Mouse (Mus musculus) thymus, adult 2 months (tissue): ENCODE results near the gene Tmem35b. TPM values are rescaled to one million over a fixed set of nuclear protein-coding genes. Genes with fewer than 3 reads are reported as not detected.

ENCODE experiments used
- DNase-seq: peaks from one replicate; pipeline ENCODE4 v3.0.0; 2021
- H3K27ac ChIP-seq: fragments of 200-500 bp; 2 replicates; pipeline ENCODE4 v1.5.1; 2012; ENCODE audit warnings: low read length, control low read depth; ENCODE audit not compliant: control insufficient read depth, insufficient read depth
- H3K27me3 ChIP-seq: fragments of 200-500 bp; 2 replicates; pipeline ENCODE4 v1.6.1; 2012; ENCODE audit warnings: mild to moderate bottlenecking, low read length, moderate library complexity, mixed read lengths; ENCODE audit not compliant: control insufficient read depth, insufficient read depth
- H3K36me3 ChIP-seq: fragments of 200-500 bp; 2 replicates; pipeline ENCODE4 v1.6.1; 2012; ENCODE audit warnings: mild to moderate bottlenecking, low read length, moderate library complexity; ENCODE audit not compliant: control insufficient read depth, insufficient read depth
- H3K4me1 ChIP-seq: fragments of 200-500 bp; replicated peaks from 2 replicates; pipeline ENCODE4 v1.6.1; 2012; ENCODE audit warnings: low read length; ENCODE audit not compliant: control insufficient read depth, insufficient read depth
- H3K4me3 ChIP-seq: fragments of 200-500 bp; 2 replicates; pipeline ENCODE4 v1.5.1; 2012; ENCODE audit warnings: mild to moderate bottlenecking, low read length, control low read depth, moderate library complexity; ENCODE audit not compliant: control insufficient read depth, insufficient read depth
- CTCF ChIP-seq: fragments of 200-500 bp; IDR thresholded peaks from 2 replicates; pipeline ENCODE4 v1.5.1; 2012; ENCODE audit warnings: mild to moderate bottlenecking, control low read depth, low read length, moderate library complexity, borderline replicate concordance; ENCODE audit not compliant: control insufficient read depth, poor library complexity, insufficient read depth; ENCODE audit errors: extremely low read depth
- POLR2A ChIP-seq: fragments of 200-500 bp; IDR thresholded peaks from 2 replicates; pipeline ENCODE4 v1.6.1; 2012; ENCODE audit warnings: mild to moderate bottlenecking, low read length, control low read depth, moderate library complexity; ENCODE audit not compliant: control insufficient read depth, poor library complexity, insufficient read depth; ENCODE audit errors: extremely low read depth
- WGBS: fragments of 180-500 bp; shearing (Covaris S2); methylation state at CpG from one replicate; pipeline ENCODE4 v1.1.7; 2018; 5-methylcytosine and 5-hydroxymethylcytosine counted together
- polyA plus RNA-seq: library from polyadenylated mRNA; depleted of rRNA; stranded (reverse); fragments of >200 nt; gene quantifications from 2 replicates; pipeline ENCODE4 v1.2.3, GENCODE M21; 2012

Gene Tmem35b
- polyA plus RNA-seq, 1 experiment, result 11.9 TPM

DNA sequence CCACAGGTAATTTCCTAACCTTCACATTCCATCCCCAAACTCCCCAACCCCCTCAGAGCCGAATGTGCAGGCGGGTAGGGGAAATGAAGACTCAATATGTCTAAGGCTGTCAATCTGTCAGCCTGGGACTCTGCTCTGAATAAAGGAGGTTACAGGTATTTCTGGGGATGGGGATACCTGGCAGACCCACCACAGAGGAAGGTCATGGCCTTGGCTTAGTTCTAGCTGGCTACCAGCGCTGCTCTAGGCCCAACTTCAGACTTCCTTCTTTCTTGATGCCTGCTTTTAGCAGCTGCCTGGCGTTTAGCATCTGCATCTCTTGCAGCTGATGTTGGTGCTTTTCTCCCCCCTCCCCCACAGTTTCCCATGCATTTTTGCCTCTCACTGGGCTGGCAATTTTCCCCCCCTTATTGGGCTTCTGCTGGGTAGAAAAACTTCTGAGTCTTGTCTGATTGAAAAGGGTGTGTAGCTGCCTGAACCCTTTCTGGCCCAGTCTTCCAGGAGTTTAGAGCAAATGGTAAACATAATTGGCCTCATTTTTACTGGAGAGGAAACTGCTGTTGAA, 47.9 kb downstream of the Tmem35b start:
- TF ChIP-seq CTCF, result no peak
- no peak for TF ChIP-seq POLR2A
- peaks cover 18% of the 10 kb centered on the region; the same call in 1 of the 2 replicates for H3K27me3 ChIP-seq
- H3K4me3 ChIP-seq, result no peak overlapping the region
- H3K36me3 ChIP-seq, result no peaks in the 10 kb centered on the region
- WGBS, result 62% methylated on average over 4 of the region's 4 CpGs
- peaks cover 10% of the 10 kb centered on the region for H3K4me1 ChIP-seq
- no peak for DNase-seq
- no peak overlapping the region for H3K27ac ChIP-seq

- DNase-seq, result no peak
- Histone ChIP-seq H3K36me3 (no peaks in the 10 kb centered on the region), H3K27ac (no peak overlapping the region), H3K4me3 (no peak overlapping the region), H3K4me1 (peaks cover 10% of the 10 kb centered on the region), H3K27me3 (peaks cover 18% of the 10 kb centered on the region; the same call in 1 of the 2 replicates)
- 39% methylated on average over 7 of the region's 7 CpGs for WGBS
- TF ChIP-seq POLR2A (no peak), CTCF (no peak)
These were observed 48.6 kb downstream of the Tmem35b start for GRCm38 (mm10) chr4:127172119-127172518.

DNA sequence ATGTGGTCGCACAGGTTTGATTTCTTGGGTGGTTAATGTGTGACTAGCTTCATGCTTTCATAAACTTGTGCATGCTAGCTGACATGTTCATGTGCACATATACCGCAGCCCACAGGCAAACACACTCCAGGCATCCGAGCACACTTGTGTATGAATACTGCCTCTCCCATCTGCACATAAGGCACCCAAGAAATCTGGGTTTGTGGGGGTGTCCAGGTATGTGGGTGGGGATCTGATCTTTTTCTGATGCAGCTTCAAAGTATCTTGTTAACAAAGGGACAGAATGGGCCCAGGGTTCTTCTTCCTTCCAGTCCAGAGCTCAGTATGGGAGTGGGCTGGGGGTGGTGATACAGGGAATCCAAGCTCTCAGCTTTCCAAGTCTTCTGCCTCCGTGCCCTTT, 49.1 kb downstream of the Tmem35b start:
- H3K27me3 ChIP-seq, result peaks cover 18% of the 10 kb centered on the region; the same call in 1 of the 2 replicates
- no peak for DNase-seq
- H3K4me3 ChIP-seq, result no peak overlapping the region
- TF ChIP-seq CTCF (no peak), POLR2A (no peak)
- H3K36me3 ChIP-seq, result no peaks in the 10 kb centered on the region
- H3K4me1 ChIP-seq, result peaks cover 10% of the 10 kb centered on the region
- WGBS, result 75% methylated on average over 4 of the region's 4 CpGs
- no peak overlapping the region for H3K27ac ChIP-seq

GRCm38 (mm10) chr4:127173461-127173860, 50.0 kb downstream of the Tmem35b start:
- DNase-seq, result peak; percentile 24
- Histone ChIP-seq H3K4me1 (peaks cover 9% of the 10 kb centered on the region), H3K36me3 (no peaks in the 10 kb centered on the region), H3K4me3 (no peak overlapping the region), H3K27ac (no peak overlapping the region), H3K27me3 (peaks cover 16% of the 10 kb centered on the region; the same call in 1 of the 2 replicates)
- 4% methylated on average over 8 of the region's 8 CpGs for whole genome bisulfite sequencing
- TF ChIP-seq CTCF (no peak), POLR2A (no peak)

DNA sequence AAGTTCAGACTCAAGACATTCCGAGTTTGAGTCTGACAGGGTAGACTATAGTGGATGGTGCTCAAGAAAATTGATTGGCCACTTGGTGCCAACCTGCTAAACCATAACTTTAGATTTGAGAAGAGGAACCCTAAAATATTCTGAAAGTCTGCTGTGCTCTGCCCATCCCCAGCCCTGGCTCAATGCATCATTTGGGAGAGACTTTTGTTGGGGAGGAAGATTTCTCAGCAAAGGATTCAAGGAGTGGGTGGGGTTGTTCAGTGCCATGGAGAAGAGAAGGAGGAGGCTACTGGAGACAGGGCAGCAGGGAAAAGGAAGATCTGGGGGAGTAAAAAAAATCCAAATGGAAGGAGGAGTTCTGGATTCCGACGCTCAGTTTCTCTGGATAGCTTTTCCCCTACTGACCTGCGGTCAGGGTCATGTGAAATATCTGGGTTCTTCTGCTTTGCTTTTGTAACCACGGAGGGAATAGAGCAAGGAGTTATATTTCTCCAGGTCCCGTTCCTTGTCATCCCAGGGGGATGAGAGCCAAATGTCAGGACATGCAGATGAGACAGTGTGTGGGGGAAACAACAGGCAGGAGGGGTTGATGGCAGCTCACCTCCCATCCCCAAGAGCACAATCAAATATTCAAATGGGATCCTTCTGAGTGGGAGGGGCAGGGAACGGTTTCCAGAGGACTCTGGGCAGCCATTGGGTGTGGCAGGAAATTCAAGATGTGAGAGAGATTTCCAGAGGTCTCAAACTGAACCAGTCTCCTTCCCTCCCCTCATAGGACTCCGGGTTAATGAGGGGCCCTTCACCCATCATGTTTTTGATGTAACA, 50.8 kb downstream of the Tmem35b start:
- H3K4me3 ChIP-seq, result no peak overlapping the region
- WGBS, result 63% methylated on average over 8 of the region's 8 CpGs
- H3K4me1 ChIP-seq, result peaks cover 5% of the 10 kb centered on the region
- TF ChIP-seq CTCF, result no peak
- no peak for TF ChIP-seq POLR2A
- H3K36me3 ChIP-seq, result no peaks in the 10 kb centered on the region
- DNase-seq, result no peak
- H3K27ac ChIP-seq, result no peak overlapping the region
- peaks cover 9% of the 10 kb centered on the region; the same call in 1 of the 2 replicates for H3K27me3 ChIP-seq

- DNase-seq, result no peak
- TF ChIP-seq CTCF, result no peak
- no peak for TF ChIP-seq POLR2A
These were observed 51.4 kb downstream of the Tmem35b start for GRCm38 (mm10) chr4:127174900-127175278.

More at GRCm38 (mm10) chr4:127174900-127175278, 51.4 kb downstream of the Tmem35b start:
- H3K4me3 ChIP-seq, result no peak overlapping the region
- H3K4me1 ChIP-seq, result 0 out of 2 replicates have a peak, but pooled peaks cover 6% of the 10 kb centered on the region
- no peaks in the 10 kb centered on the region for H3K36me3 ChIP-seq
- 54% methylated on average over 4 of the region's 4 CpGs for whole genome bisulfite sequencing
- peaks cover 4% of the 10 kb centered on the region; the same call in 1 of the 2 replicates for H3K27me3 ChIP-seq
- no peak overlapping the region for H3K27ac ChIP-seq
